Mouse (Mus musculus) hematopoietic stem cell, adult 5-6 weeks (primary cell): ENCODE measurements around the gene Rwdd4a. TPM values are rescaled to one million over a fixed set of nuclear protein-coding genes. Genes with fewer than 3 reads are reported as not detected.

Experiments
- ATAC-seq, 2 experiments: fragments of 125-278 bp in 1 of 2; replicated peaks in 1 of 2; 2 replicates each; pipeline ENCODE4 v1.8.0; 2016 to 2017; ENCODE audit warnings: inconsistent platforms in 2 of 2, mild to moderate bottlenecking in 2 of 2, moderate number of reproducible peaks in 2 of 2, low read depth in 1 of 2, moderate TSS enrichment in 1 of 2; ENCODE audit not compliant: low FRiP score in 2 of 2, poor library complexity in 2 of 2, severe bottlenecking in 2 of 2, insufficient read depth in 1 of 2, low TSS enrichment in 1 of 2
- total RNA-seq: library from RNA; stranded (forward); fragments of 172-1452, 232-1000 nt; gene quantifications from 2 replicates; pipeline ENCODE4 v1.2.3, GENCODE M21; 2017

Gene Rwdd4a
- total RNA-seq, 1 experiment from 2014 or later = 30.4 TPM

GRCm38 (mm10) chr8:47566551-47566950 lies 33.1 kb downstream of the Rwdd4a start:
- no peak for ATAC-seq

GRCm38 (mm10) chr8:47568098-47568497 lies 34.6 kb downstream of the Rwdd4a start:
- ATAC-seq = no peak

GRCm38 (mm10) chr8:47570161-47570560 lies 36.7 kb downstream of the Rwdd4a start:
- ATAC-seq = no peak

GRCm38 (mm10) chr8:47573482-47573881 lies 40.0 kb downstream of the Rwdd4a start:
- ATAC-seq = no peak

GRCm38 (mm10) chr8:47581454-47581853 lies 48.0 kb downstream of the Rwdd4a start:
- no peak for ATAC-seq

DNA sequence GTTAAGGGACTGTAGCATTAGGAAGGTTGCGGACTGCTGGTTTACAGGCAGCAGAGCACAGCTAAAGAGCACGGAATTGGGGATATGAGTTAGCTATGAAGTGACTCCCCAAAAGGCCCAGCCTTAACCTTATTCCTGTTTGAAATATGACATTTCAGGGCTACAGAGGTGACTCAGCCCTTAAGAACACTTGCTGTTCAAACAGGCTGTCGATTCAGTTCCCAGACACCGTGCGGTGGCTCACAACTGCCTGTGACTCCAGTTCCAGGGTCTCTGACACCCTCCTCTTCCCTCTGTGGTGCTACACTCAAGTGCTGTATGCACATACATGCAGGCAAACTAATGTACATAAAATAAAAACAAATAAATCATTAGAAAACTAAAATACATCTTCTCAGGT lies 55.2 kb downstream of the Rwdd4a start:
- no peak for ATAC-seq

DNA sequence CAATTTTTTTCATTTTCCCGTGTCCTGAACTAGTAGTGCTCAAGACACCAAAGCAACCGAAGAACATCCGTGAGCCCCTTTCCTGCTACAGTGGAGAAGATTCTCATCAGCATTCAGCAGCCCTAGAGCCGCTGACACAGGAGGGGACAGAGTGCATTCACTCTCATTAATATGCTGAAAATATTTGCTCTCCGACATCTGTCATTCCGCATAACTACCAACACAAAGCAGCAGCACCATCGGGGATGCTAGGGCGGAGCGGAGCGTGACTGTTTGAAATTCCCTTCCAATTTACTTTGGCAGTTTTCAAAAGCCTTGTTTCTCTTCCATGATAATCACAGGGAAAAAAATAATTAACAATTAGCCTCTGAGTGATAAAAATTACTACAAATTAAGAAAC lies 56.9 kb downstream of the Rwdd4a start:
- no peak for ATAC-seq

GRCm38 (mm10) chr8:47600664-47601063 lies 67.2 kb downstream of the Rwdd4a start:
- ATAC-seq = no peak

Other genes with a start within 250 kb of the Rwdd4a start
- gene Stox2, start 87.3 kb upstream of the Rwdd4a start, total RNA-seq = 0.25 and 0.50 TPM in 2 replicates
- 36.5 and 36.7 TPM in 2 replicates for gene Trappc11, start 194 bp upstream of the Rwdd4a start, total RNA-seq
- gene Ing2, start 141.9 kb downstream of the Rwdd4a start, total RNA-seq = 89.2 and 90.7 TPM in 2 replicates
- 37.6 and 41.6 TPM in 2 replicates for gene Cdkn2aip, start 180.3 kb downstream of the Rwdd4a start, total RNA-seq